Mouse (Mus musculus) splenic B cell, adult 2 months (primary cell): ENCODE measurements around the gene Nyap2.

Source experiments
- DNase-seq: peaks from one replicate; pipeline ENCODE4 v3.0.0-alpha.2; 2011; ENCODE audit warnings: low read depth, low spot score
- H3K27me3 ChIP-seq: 2 replicates; pipeline ENCODE4 v1.6.1; 2012; ENCODE audit warnings: mild to moderate bottlenecking, low read length, moderate library complexity, mixed read lengths; ENCODE audit not compliant: control insufficient read depth, poor library complexity, insufficient read depth, severe bottlenecking
- H3K36me3 ChIP-seq: 2 replicates; pipeline ENCODE4 v1.6.1; 2012; ENCODE audit warnings: mild to moderate bottlenecking, low read length, moderate library complexity, mixed read lengths; ENCODE audit not compliant: control insufficient read depth, poor library complexity, insufficient read depth, severe bottlenecking

The Nyap2 gene

DNA sequence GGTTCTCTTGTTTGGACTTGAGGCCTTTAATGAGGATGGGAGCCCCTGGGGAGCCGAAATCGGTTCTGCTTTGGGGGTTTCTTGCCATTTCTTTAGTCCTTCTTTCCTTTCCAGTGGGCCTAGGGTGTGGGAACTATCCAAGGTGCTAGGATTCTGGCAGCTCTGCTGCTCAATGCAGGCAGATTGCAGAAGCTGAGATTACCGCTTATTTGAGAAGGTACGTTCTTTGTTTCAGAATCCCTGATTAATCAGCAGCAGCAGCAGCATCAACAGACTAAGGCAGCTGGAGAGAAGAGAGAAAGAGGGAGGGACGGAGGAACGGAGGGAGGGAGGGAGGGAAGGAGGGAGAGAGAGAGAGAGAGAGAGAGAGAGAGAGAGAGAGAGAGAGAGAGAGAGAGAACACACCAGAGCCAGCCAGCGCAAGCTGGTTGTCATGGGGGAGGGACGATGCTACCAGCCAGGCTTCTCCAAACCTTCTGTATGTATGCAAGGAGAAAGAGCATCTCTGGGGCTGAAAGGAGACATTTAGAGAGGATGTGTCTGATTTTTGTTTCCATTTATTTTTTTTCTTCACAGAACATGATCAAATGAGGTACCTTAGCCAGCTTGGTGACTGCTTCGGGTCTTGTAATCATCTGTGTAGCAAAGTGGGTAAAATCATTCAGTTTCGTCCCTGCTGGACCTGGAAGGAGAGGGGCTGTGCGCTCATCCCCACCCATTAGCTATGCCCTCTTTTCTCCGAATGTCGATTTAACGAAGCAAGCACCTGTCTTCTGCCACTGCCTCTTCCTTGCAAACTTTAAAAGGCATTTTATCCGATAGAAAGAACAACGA is at the start of gene Nyap2:
Gene Nyap2 (plus strand): TSS at position 120 of the 834 bp plus-strand sequence.
- H3K27me3 ChIP-seq = no peaks in the 10 kb centered on the region
- no peak for DNase-seq
- no peaks in the 10 kb centered on the region for H3K36me3 ChIP-seq

DNA sequence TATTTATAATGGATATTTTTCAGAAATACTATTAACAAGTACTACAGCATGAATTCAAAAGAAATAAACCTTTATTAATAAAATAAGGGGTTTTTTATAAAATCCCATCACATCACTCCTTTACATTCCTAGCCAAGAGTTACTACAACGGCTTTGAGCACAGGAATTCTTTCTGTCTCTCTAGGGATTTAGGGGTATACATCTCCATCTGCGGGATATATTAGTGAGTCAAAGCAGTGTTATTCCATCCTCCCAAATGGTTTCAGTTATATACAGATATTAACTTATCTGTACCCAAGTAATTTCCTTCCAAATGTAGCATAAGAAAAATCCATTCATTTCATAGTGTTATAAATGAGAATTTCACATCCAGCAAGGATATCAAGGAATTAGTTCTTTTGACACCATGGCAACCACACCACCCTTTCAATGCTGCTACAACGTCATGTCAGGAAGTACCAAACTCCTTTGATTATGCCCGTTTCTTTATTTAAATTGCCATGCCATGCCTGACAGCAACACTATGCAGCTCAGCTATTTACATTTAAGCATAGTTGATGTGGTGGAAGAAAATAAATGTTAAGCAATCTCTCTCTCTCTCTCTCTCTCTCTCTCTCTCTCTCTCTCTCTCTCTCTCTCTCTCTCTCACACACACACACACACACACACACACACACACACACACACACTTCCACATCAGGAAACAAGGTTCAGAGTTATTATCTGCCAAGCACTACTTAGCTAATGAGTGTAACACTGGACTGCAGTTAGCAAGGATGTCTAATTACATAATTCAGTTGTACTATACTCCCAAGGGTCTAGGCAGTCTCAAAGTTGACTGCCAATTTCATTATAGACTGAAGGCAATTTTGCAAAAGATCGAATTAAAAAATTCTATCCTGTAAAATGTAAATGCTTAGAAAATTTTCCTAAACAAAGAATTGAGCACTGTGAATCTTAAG is 33.6 kb upstream of the Nyap2 start:
- no peak for DNase-seq
- H3K36me3 ChIP-seq = no peaks in the 10 kb centered on the region
- no peaks in the 10 kb centered on the region for H3K27me3 ChIP-seq

DNA sequence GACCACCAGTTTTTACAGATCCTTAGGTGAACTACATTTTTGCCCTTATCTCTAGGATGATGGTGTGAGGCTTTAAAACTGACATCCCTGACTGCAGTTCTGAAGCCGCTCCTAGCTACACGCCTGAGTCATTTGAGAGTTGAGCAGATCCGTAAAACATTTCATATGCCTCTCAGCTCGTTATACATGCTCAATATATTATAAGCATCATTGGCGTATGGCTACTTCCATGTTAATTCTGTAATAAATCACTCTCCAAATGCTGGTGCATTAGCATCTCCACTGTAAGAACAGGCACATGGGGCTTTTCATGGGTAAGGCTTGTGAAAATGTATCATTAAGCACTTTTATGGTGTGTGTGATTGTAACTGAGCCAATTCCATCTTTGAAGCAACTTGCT is 18.4 kb upstream of the Nyap2 start:
- DNase-seq = no peak
- Histone ChIP-seq H3K27me3 (no peaks in the 10 kb centered on the region), H3K36me3 (no peaks in the 10 kb centered on the region)

DNA sequence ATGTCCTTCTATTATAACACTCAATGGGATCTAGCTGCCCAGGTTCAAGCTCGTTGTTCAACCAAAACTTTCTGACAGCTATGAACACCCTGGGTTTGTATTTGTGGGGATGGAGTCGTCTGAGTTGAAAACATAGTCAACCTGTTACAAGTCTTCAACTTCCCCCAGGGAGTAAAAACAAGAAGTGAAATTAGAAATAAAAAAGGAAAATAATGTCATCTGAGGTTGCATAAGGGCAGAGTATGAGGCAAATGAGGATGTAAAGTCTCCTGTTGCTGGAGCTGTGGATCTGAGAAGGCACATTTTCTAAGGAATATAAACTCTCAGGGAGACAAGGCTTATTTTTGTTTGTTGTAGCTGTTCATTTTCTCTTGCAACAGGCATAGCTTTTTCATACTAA is 17.9 kb upstream of the Nyap2 start:
- H3K27me3 ChIP-seq = no peaks in the 10 kb centered on the region
- no peaks in the 10 kb centered on the region for H3K36me3 ChIP-seq
- no peak for DNase-seq

DNA sequence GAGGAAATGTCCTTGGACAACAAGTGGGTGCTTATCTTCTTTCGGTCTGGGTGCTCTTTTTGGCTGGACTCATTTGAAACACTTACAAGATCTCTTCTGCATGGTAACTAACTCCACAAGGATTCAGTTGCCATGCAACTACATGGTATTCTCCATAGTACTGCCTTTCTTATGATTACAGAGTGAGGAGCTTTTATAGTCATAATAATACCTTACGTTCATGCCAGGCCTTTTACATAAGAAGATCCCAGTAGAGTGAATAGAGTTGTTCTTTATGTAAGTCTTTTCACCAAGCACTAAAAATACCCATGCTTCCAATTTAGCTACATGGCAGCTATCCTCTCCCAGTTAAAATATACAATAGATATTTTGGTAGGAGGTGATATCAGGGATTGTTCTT is 13.9 kb upstream of the Nyap2 start:
- no peaks in the 10 kb centered on the region for H3K27me3 ChIP-seq
- no peak for DNase-seq
- H3K36me3 ChIP-seq = no peaks in the 10 kb centered on the region

DNA sequence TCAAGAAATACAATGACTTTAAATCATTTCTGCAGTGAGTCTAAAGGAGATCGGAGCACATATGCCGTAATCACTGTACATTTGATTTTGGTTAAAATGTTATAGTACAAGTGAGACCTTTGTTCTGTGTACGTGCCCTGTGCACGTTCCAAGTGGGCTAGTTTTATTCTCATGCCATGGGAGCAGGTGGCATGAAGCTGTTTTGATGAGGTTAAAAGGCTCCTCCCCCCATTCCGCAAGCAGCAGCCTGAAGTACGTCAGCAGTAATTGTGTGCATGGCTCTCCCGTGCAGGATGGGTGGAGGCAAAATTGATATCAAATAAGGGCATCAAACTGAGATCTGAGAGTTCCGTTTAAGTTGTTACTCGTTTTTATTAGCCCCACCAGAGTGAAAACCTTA is 491 bp upstream of the Nyap2 start:
- no peaks in the 10 kb centered on the region for H3K36me3 ChIP-seq

DNA sequence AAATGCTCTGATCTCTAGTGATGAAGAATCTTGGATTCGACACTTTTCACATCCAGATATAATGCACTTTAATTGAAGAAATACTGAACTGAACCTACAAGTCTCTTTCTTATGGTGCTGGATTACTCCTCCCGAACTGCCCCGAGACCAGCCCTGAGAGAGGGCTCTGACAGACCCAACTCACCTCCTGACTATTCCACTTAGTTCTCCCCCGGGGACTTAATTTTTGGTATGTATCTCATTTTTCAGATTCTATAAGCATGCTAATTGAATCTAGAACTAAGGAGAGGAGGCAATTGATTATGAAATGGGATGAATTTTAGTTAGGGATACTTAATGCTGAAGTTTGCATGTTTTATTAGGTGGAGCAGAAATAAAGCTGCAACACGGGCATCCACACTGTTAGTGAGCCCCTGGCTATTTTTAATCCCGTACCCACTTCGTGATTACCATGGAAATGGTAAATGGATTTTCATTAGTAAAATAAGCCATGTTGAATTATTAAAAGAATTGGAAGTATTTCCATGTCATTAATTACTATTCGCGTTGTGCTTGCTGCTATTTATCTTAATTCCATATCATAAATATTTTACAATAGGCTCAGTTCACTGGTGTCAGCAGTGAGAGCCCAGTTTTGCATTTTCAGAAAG is 1.0 kb downstream of the Nyap2 start:
- no peaks in the 10 kb centered on the region for H3K27me3 ChIP-seq
- no peaks in the 10 kb centered on the region for H3K36me3 ChIP-seq
- DNase-seq = no peak

More for the DNA sequence above, 491 bp upstream of the Nyap2 start:
- no peaks in the 10 kb centered on the region for H3K27me3 ChIP-seq
- no peak for DNase-seq

DNA sequence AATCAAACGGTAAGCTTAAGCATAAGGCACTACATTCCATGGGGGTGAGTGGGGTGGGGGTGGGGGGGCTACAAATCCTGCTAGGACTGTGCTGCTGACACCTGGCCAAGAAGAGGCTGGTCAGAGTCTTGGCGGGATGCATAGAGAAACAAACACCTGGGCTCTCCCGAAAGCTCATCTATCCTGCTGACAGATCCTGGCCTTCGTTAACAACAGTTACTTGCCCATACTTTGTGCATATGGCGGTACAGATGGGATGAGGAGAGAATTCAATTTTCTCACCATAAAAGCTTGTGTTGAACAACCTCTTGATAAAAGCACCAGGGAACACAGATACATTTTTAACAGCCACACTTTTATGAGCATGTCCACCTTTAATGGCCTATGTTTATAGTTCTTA is 10.7 kb downstream of the Nyap2 start:
- no peak for DNase-seq
- Histone ChIP-seq H3K36me3 (no peaks in the 10 kb centered on the region), H3K27me3 (no peaks in the 10 kb centered on the region)

DNA sequence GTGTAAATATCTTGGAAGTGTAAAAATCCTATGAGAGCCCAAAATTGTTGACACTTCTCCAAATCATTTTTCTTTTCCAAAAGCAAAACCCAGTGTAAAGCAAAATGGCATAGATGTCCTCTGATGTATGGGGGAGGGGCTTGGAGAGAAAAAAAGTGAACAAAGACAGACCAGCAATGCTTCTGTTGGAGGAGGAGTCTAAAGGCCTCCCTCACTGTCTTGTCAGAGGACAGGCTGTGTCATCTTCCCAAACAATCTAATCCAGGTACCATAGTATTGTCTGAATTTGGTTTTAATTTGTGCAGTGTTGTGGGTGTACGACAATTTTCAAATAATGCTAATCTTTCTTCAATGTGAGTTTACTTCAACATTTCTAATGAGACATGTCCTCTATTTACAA is 13.7 kb downstream of the Nyap2 start:
- Histone ChIP-seq H3K36me3 (no peaks in the 10 kb centered on the region), H3K27me3 (no peaks in the 10 kb centered on the region)
- DNase-seq = no peak

DNA sequence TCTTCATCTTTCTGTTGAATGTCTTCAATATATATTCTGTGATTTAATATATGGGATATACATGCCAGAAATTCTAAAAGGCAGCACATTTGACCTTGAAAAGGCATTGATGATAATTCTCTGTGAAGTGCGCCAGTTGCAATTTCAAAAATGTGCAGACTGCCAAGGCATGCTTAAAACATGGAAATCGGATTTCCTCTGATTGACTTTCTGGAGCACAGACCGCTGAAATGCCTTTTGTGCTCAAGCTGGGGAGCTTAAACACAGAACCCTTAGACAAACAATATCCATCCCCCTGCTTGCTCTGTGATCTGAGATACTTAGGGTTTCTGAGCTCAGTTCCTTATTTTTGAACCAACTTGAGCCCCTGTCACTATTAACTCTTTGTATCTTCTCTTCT is 14.2 kb downstream of the Nyap2 start:
- DNase-seq = no peak
- Histone ChIP-seq H3K36me3 (no peaks in the 10 kb centered on the region), H3K27me3 (no peaks in the 10 kb centered on the region)

DNA sequence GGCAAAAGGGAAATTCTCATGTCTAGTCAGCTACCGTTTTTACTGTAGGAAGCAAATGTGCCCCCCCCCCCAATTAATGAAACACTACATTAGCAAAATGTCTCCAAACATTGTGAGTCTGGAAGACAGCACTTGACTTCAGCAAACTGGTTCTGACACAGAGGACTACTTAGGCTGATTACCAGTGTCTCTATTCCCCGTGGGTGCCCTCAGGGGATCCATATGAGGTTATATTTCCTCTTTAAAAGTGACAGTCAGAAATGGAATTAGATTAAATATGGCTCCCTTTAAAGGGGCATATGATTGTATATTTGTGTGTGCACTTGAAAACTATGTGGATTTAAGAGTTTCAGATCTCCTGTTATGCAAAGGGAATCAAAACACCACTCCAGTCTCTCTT is 15.3 kb downstream of the Nyap2 start:
- Histone ChIP-seq H3K27me3 (no peaks in the 10 kb centered on the region), H3K36me3 (no peaks in the 10 kb centered on the region)
- DNase-seq = no peak

DNA sequence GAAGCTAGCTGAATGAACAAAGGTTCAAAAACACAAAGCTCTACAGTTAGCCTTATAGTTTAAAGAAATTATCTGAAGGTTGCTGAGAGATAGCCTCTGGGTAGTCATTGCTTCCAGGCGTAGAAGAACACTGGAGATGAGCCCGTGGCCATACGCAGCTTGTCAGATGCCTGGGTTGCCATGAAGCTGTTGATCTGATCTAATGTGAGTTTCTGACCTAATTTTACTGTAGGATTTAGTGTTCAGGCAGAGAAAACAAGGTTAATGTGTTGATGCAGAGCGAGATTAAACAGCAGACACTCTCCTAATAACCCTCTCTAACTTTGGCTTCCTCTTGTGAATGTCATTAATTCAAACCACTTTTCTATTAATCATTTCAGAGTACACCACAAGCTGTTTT is 16.1 kb downstream of the Nyap2 start:
- H3K27me3 ChIP-seq = no peaks in the 10 kb centered on the region
- no peaks in the 10 kb centered on the region for H3K36me3 ChIP-seq
- no peak for DNase-seq

DNA sequence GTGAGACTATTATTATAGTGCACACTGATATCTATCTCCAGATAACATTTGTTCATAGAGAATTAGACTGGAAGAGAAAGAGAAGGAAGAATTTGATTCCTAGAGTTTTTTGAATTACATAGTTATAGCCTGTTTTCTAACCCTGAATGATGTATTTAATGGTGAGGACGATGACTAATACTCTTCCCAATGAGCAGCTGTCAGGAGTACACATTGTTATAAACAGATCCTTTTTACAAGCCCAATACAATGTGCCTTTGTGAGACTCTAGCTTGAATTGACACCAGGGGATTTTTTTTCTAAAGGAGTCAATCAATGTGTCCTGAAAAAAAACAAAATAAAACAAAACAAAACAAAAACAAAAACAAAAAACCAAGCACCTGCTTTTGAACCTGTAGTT is 22.2 kb downstream of the Nyap2 start:
- no peaks in the 10 kb centered on the region for H3K36me3 ChIP-seq
- no peaks in the 10 kb centered on the region for H3K27me3 ChIP-seq
- no peak for DNase-seq

DNA sequence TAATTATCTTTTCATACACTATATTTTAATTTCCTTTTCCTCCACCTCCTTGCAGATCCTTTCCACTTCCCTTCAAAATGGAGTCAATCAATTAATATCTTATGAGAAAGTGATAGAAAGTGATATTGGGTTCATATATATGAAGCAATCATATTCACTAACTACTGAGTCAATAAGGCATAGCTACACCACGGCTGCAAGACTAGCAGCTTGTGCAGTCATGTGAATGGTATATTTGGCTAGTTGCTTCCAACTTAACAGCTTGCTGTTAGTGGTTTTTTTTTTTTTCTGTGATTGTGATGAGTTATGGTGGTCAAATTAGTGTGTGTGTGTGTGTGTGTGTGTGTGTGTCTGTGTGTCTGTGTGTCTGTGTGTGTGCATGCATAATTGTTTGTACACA is 25.0 kb downstream of the Nyap2 start:
- H3K36me3 ChIP-seq = no peaks in the 10 kb centered on the region
- no peak for DNase-seq
- no peaks in the 10 kb centered on the region for H3K27me3 ChIP-seq

DNA sequence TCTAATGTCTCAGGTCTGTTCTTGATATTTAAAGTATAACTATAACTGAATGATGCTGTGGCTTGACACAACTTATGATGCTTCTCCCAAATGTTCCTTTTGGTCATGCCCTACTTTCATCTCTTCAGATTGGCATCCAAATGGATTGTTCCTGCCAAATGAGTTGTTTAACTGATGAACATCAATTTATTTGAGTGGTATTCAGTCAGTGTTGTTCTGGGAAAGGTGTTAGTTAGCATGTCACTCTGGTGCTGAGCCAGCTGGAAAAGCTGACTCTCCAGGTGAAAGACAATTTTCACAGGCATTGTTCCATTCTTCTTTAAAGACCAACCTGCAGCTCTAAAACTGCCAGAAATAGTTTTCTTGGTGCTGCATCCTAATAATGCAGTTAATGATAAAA is 43.0 kb downstream of the Nyap2 start:
- no peaks in the 10 kb centered on the region for H3K36me3 ChIP-seq
- H3K27me3 ChIP-seq = no peaks in the 10 kb centered on the region; the same call in 1 of the 2 replicates
- DNase-seq = no peak
